Comparison of ENCODE assay signal across 33 mouse cellular contexts in genomic region chr4:48643801-48644200, GRCm38 (mm10). TPM values are rescaled to one million over a fixed set of nuclear protein-coding genes. Genes with fewer than 3 reads are reported as not detected.
DNase-seq lines count a peak whose midpoint lies in the region; TF ChIP-seq lines count a peak whose summit lies in the region.
"Had no signal": no experiment of that assay in that cellular context is flagged by ENCODE, and none has a peak within 500 bp of the region (broad histone marks: within the 10 kb centered on the region; RNA-seq: fewer than 3 reads in every experiment).

No protein-coding gene starts in this region.

- no peak for TF ChIP-seq POLR2A in cerebellum, adult 2 months (IDR thresholded peaks at IDR 0.05; ENCODE audit: borderline replicate concordance, insufficient read depth, low read length)

- intact Hi-C loops in left cerebral cortex, postnatal 4 days (cut with DNase I): no loop called here

- no peak for TF ChIP-seq CTCF in cerebellum, adult 2 months (IDR thresholded peaks at IDR 0.05; ENCODE audit: borderline replicate concordance, insufficient read depth, low read depth, low read length)

- H3K27ac ChIP-seq in cerebellum, adult 2 months (ENCODE audit: insufficient read depth, low read length): peak overlapping the region; percentile 47; the same call in 1 of the 2 replicates
- H3K27ac ChIP-seq: heart, embryonic 13.5 days; hindbrain, embryonic 10.5 days; hindbrain, embryonic 15.5 days; kidney, embryonic 15.5 days; liver, embryonic 14.5 days; midbrain, embryonic 10.5 days; midbrain, embryonic 15.5 days; neural tube, embryonic 15.5 days; stomach, postnatal 0 days had no signal

- DNase-seq in cerebellum, adult 2 months: peak in 1 of 2 experiments; percentile 29
- no peak for DNase-seq in cerebellum, postnatal 4 days (ENCODE audit: low spot score in 2 of 2)
- DNase-seq in heart, adult 11 months: peak; percentile 28
- no peak for DNase-seq in heart, adult 8-10 months (ENCODE audit: low spot score)
- peak; percentile 68 for DNase-seq in left cerebral cortex, adult 11 months (ENCODE audit: low spot score)
- DNase-seq in left cerebral cortex, postnatal 4 days: no peak
- DNase-seq in layer of hippocampus, adult 8-10 months (ENCODE audit: low spot score in 2 of 2): peak; percentile 61 to 75
- no peak for DNase-seq in spleen, postnatal 10 days (ENCODE audit: low spot score in 2 of 2)
- DNase-seq: adrenal gland, adult 8-10 months; gastrocnemius, postnatal 25 days; heart, adult 18-20 months; heart, postnatal 10 days; kidney, adult 18-20 months; kidney, postnatal 25 days; liver; lung, adult 2 months; lung, postnatal 10 days; retina, postnatal 1 day; spleen, adult 18-20 months; thymus, adult 2 months; thymus, postnatal 36 days had no signal

- no peaks in the 10 kb centered on the region for H3K4me1 ChIP-seq in cerebellum, adult 2 months (ENCODE audit: control insufficient read depth, insufficient read depth, low read length)
- H3K4me1 ChIP-seq: hindbrain, embryonic 10.5 days; hindbrain, embryonic 15.5 days; kidney, embryonic 15.5 days; midbrain, embryonic 10.5 days; midbrain, embryonic 15.5 days; neural tube, embryonic 15.5 days had no signal

- H3K4me3 ChIP-seq in cerebellum, adult 2 months (replicated peaks; ENCODE audit: insufficient read depth, low read depth, low read length): no peak overlapping the region
- H3K4me3 ChIP-seq: erythroblast, embryonic 14.5 days; heart, embryonic 13.5 days; hindbrain, embryonic 10.5 days; hindbrain, embryonic 15.5 days; kidney, embryonic 15.5 days; midbrain, embryonic 10.5 days; midbrain, embryonic 15.5 days; neural tube, embryonic 15.5 days had no signal

- no peaks in the 10 kb centered on the region for H3K27me3 ChIP-seq in cerebellum, adult 2 months (ENCODE audit: control insufficient read depth, insufficient read depth, low read length)
- H3K27me3 ChIP-seq: heart, embryonic 13.5 days; hindbrain, embryonic 15.5 days; kidney, embryonic 15.5 days; midbrain, embryonic 15.5 days; neural tube, embryonic 15.5 days had no signal

- WGBS in cerebellum, adult 2 months: 86% methylated on average over 6 of the region's 6 CpGs

RNA-seq across cellular contexts. Expression of gene Cavin4, which starts 19.5 kb away (rescaled TPM):
- 0.52 and 0.65 TPM in 2 replicates for polyA plus RNA-seq in cerebellum, adult 2 months (2012; rRNA removed)
- 100 to 1,000 TPM; 111 to 133 (median 117) TPM for total RNA-seq in heart, adult 8-10 months (2022)
- 1 to 10 TPM; 4.1 to 4.3 TPM for total RNA-seq in left cerebral cortex, postnatal 4 days (2021)
- total RNA-seq in layer of hippocampus, adult 8-10 months (2022): 1 to 10 TPM; 1.5 to 3.4 (median 2.3) TPM
- polyA plus RNA-seq: erythroblast, embryonic 14.5 days; G1E; inflammation-experienced regulatory T-cells, adult 6 months had no signal

RNA-seq across cellular contexts. Expression of gene Tmeff1, which starts 58.8 kb away (rescaled TPM):
- 60.1 and 74.5 TPM in 2 replicates for polyA plus RNA-seq in cerebellum, adult 2 months (2012; rRNA removed)
- total RNA-seq in heart, adult 8-10 months (2022): 10 to 100 TPM in 2 of 4 experiments, 1 to 10 TPM in 2; 7.1 to 12.0 (median 9.5) TPM
- 100 to 1,000 TPM; 234 TPM for total RNA-seq in left cerebral cortex, postnatal 4 days (2021)
- total RNA-seq in layer of hippocampus, adult 8-10 months (2022): 100 to 1,000 TPM; 110 to 118 (median 116) TPM
- total RNA-seq: G1E had no signal
- polyA plus RNA-seq: G1E; inflammation-experienced regulatory T-cells, adult 6 months had no signal

Comparison
In these comparisons a context has a peak if more than half of its experiments do, and no peak if none do; other contexts are left out.
1. DNase-seq: peak in heart, adult 11 months (single experiment), left cerebral cortex, adult 11 months (single experiment) and layer of hippocampus, adult 8-10 months (2 of 2); none in cerebellum, postnatal 4 days (0 of 2), heart, adult 8-10 months (single experiment), left cerebral cortex, postnatal 4 days (single experiment) and spleen, postnatal 10 days (0 of 2).
2. RNA of gene Cavin4, which starts 19.5 kb away (total RNA-seq): 111 to 133 TPM in heart, adult 8-10 months; 4.1 to 4.3 TPM in left cerebral cortex, postnatal 4 days and 1.5 to 3.4 TPM in layer of hippocampus, adult 8-10 months; every median in the first group is over 10 times any median in the second.
3. RNA of gene Tmeff1, which starts 58.8 kb away (total RNA-seq): 234 TPM in left cerebral cortex, postnatal 4 days and 110 to 118 TPM in layer of hippocampus, adult 8-10 months; 7.1 to 12.0 TPM in heart, adult 8-10 months; every median in the first group is over 4 times any median in the second.